Comparison of ENCODE assay signal across 22 mouse cellular contexts in the genomic region with DNA sequence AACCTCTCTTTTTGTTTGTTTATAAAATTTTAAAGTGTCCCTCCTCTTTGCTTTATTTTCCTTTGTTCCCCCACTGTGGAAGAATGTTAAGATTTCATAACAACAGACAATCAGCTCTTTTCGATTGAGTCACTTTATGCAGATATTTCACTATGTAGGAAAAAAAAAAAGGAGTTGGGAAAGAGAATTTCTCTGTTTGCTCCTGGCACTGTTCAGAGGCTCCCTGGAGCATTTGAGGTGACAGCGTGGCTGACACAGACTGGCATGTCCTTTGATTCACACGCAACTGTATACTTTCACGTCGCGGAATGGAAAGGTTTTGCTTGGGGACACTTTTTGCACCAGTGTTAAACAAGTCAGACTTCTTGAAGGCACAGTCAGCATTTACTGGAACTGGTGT.
DNase-seq lines count a peak whose midpoint lies in the region; ATAC-seq lines count a peak whose summit lies in the region.
"Had no signal": no experiment of that assay in that cellular context is flagged by ENCODE, and none has a peak within 500 bp of the region (broad histone marks: within the 10 kb centered on the region; RNA-seq: fewer than 3 reads in every experiment).

No protein-coding gene starts in this region.

- H3K4me2 ChIP-seq in lung, embryonic 15.5 days: no peak overlapping the region
- H3K4me2 ChIP-seq: hindbrain, embryonic 13.5 days; limb, embryonic 13.5 days; liver, embryonic 13.5 days; neural tube, embryonic 15.5 days had no signal

- no peaks in the 10 kb centered on the region for H3K36me3 ChIP-seq in lung, embryonic 15.5 days
- H3K36me3 ChIP-seq: embryonic facial prominence, embryonic 10.5 days; hindbrain, embryonic 13.5 days; limb, embryonic 13.5 days; liver, embryonic 13.5 days; midbrain, embryonic 10.5 days; neural tube, embryonic 15.5 days had no signal

- H3K9ac ChIP-seq in lung, embryonic 15.5 days: no peak overlapping the region
- H3K9ac ChIP-seq: forebrain, postnatal 0 days; hindbrain, embryonic 13.5 days; limb, embryonic 13.5 days; liver, embryonic 13.5 days; neural tube, embryonic 15.5 days had no signal

- no peak for ATAC-seq in lung, embryonic 15.5 days (ENCODE audit: borderline replicate concordance, extremely low read depth, low FRiP score, low TSS enrichment)
- ATAC-seq in cerebellum, adult (ENCODE audit: insufficient number of reproducible peaks, low FRiP score, low TSS enrichment): no peak
- ATAC-seq: forebrain, postnatal 0 days; inflammation-experienced regulatory T-cells, adult 6 months had no signal

- no peak overlapping the region for H3K4me3 ChIP-seq in lung, embryonic 15.5 days
- H3K4me3 ChIP-seq: embryonic facial prominence, embryonic 10.5 days; hindbrain, embryonic 13.5 days; limb, embryonic 13.5 days; liver, embryonic 13.5 days; midbrain, embryonic 10.5 days; neural tube, embryonic 15.5 days had no signal

- 46% methylated on average over 6 of the region's 6 CpGs for WGBS in lung, embryonic 15.5 days

- no peak for DNase-seq in lung, postnatal 25 days (ENCODE audit: low spot score)
- peak; percentile 25 for DNase-seq in adrenal gland, postnatal 10 days
- peak; percentile 32 for DNase-seq in fibroblast of lung, adult 2 months (ENCODE audit: low read depth)
- peak; percentile 5 to 70 for DNase-seq in lung, postnatal 4 days
- DNase-seq in right cerebral cortex, postnatal 36 days (ENCODE audit: low spot score in 2 of 2): no peak
- no peak for DNase-seq in kidney, adult 9 months
- DNase-seq: cerebellum, adult 11-12 months; cerebellum, postnatal 10 days; forebrain, postnatal 0 days; gastrocnemius, postnatal 14 days; heart, postnatal 36 days; kidney, adult 18-20 months; kidney, postnatal 10 days; liver, embryonic 13.5 days had no signal

- H3K27me3 ChIP-seq in lung, embryonic 15.5 days: no peaks in the 10 kb centered on the region
- H3K27me3 ChIP-seq: hindbrain, embryonic 13.5 days; limb, embryonic 13.5 days; liver, embryonic 13.5 days; neural tube, embryonic 15.5 days had no signal

- peak overlapping the region; percentile 33; the same call in 1 of the 2 replicates for H3K27ac ChIP-seq in lung, embryonic 15.5 days
- H3K27ac ChIP-seq: embryonic facial prominence, embryonic 10.5 days; hindbrain, embryonic 13.5 days; limb, embryonic 13.5 days; liver, embryonic 13.5 days; midbrain, embryonic 10.5 days; neural tube, embryonic 15.5 days had no signal

- no peaks in the 10 kb centered on the region for H3K9me3 ChIP-seq in lung, embryonic 15.5 days
- H3K9me3 ChIP-seq: embryonic facial prominence, embryonic 10.5 days; hindbrain, embryonic 13.5 days; limb, embryonic 13.5 days; liver, embryonic 13.5 days; midbrain, embryonic 10.5 days; neural tube, embryonic 15.5 days had no signal

- H3K4me1 ChIP-seq in lung, embryonic 15.5 days: peaks cover 4% of the 10 kb centered on the region; the same call in 1 of the 2 replicates
- H3K4me1 ChIP-seq: embryonic facial prominence, embryonic 10.5 days; hindbrain, embryonic 13.5 days; limb, embryonic 13.5 days; liver, embryonic 13.5 days; midbrain, embryonic 10.5 days; neural tube, embryonic 15.5 days had no signal

Comparison
In these comparisons a context has a peak if more than half of its experiments do, and no peak if none do; other contexts are left out.
1. DNase-seq: peak in adrenal gland, postnatal 10 days (single experiment), fibroblast of lung, adult 2 months (single experiment) and lung, postnatal 4 days (2 of 2); none in lung, postnatal 25 days (single experiment), right cerebral cortex, postnatal 36 days (0 of 2) and kidney, adult 9 months (single experiment).